Mouse (Mus musculus): Measurements from ENCODE around the gene E130208F15Rik.
A peak's percentile ranks its signal among the peaks of the same experiment; 100 is the strongest.

E130208F15Rik gene

DNA sequence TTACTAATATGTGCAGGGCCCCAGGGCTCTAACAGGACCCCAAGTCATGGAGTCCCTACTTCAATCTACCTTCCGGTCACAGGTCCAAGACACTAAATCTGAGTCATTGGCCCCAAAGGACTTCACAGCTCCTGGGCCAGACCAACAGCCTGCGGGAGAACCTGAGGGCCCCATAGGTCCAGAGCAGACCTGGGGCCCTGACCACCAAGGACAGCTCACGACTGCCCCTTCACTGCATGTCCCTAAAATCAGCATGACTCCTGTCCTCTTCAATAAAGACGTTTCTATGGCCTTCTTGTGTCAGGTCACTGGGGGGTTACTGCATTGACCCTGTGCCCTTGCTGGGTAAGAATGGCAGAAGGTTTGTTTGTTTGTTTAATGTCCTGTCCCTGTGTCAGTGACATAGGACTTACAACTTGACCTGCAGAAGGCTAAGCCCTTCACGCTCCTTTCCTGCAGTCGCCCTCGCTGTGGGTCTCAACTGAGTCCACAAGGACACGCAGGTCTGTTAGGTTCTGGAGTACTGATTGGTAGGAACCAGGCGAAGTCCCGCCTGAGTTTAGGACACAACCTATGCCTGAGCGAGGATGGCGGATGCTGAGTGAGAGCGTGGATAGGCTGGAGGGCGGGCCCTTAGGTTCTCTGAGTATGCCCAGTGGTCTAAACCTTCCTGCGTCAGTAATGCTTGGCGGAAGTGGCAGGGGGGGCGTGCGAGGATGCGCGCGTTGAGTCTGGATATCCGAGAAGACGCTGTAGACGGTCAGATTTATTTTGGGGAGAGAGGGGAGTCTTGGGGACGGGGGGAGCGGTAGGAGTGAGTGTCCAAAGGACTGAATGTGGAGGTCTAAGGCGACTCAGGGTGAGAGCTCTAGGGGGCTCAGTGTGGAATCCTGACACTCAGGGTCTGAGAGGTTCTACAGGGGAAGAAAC, 13.2 kb upstream of the E130208F15Rik start, which contains the start of gene Alkbh6:
Gene Alkbh6 (plus strand): TSS at position 642 of the 930 bp plus-strand sequence.
- DNase-seq (ENCODE audit: low read depth), result peak; percentile 96

DNA sequence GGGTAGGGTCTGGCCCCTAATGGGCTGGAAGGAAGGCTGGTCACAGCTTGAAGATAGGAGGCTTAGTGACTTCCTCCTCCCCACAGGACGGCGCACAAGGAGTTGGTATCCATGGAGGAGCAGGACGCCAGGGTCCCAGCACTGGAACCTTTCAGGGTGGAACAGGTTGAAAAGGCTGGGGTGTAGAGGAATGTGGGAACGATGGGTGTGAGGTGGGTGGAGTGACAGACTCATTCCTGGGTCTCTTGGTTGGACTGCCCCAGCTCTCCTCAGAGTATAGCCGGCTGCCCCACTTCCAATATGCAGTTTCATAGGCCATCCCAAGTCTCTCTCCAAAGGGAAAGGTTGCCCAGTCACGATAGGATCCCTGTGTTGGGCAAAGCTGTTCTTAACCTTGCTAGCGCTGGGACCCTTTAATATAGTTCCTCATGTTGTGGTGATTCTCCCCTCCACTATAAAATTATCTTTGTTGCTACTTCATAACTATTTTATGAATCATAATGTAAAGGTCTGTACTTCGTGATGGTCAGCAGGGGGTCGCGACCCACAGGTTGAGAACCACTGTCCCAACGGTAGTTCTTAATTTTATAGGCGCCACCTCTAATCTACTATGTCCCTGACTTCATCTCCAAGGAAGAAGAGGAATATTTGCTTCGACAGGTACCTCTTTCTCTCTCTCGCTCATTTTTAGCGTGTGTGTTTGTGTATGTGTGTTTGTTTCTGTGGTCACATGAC, 12.0 kb upstream of the E130208F15Rik start:
- no peak for DNase-seq (ENCODE audit: low read depth)

- no peak for DNase-seq (ENCODE audit: low read depth)
Measured at GRCm38 (mm10) chr7:30310136-30310535, 11.4 kb upstream of the E130208F15Rik start.

DNA sequence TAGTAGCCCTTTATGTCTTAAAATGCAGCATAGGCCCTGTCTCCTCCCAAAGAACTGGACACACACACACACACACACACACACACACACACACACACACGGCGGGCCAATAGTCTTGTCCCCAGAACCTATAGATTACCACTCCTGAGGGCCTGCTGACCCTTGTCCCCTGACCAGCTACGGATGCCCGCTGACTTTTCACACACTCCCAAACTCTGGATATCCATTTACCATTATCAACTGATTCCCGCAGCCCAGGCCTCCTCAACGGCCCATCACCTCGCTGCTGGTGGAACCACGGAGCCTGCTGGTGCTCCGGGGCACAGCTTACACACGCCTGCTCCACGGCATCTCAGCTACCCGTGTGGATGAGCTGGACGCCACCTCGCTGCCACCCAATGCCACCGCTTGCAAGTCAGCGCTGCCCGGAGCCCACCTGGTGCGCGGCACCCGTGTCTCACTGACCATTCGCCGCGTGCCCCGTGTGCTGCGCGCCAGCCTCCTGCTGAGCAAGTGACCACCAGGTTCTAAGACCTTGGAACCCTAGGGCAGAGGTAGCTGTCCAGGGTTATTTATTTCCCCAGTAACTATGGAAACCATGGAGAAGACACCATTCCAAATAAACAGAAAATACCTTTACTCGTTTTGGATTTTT, 7.7 kb upstream of the E130208F15Rik start:
- DNase-seq (ENCODE audit: low read depth), result no peak

- no peak for DNase-seq (ENCODE audit: low read depth)
Measured at GRCm38 (mm10) chr7:30314721-30315155, 6.8 kb upstream of the E130208F15Rik start, which contains the start of gene Syne4. Gene Syne4, plus strand, starts transcription at chr7:30314807.

GRCm38 (mm10) chr7:30315559-30316529, 5.7 kb upstream of the E130208F15Rik start:
- DNase-seq (ENCODE audit: low read depth), result no peak

DNA sequence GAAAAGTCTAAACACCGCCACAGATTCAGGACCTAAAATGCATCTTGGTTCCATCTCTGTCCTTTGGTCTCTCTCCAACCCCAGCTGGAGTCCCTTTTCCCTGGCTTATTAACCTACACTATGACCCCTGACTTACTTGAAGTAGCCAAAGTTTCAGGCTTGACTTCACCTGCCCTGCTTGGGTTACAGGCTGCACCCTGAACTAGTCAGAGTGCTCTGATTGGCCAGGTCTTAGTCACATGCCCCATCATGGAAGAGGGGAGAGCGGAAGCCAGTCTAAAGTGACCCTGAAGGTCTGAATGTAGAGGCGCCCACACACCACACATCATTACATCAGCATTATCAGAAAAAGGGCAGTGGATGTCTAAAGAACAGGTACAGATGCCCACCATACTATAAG, 3.4 kb upstream of the E130208F15Rik start:
- no peak for DNase-seq (ENCODE audit: low read depth)

DNA sequence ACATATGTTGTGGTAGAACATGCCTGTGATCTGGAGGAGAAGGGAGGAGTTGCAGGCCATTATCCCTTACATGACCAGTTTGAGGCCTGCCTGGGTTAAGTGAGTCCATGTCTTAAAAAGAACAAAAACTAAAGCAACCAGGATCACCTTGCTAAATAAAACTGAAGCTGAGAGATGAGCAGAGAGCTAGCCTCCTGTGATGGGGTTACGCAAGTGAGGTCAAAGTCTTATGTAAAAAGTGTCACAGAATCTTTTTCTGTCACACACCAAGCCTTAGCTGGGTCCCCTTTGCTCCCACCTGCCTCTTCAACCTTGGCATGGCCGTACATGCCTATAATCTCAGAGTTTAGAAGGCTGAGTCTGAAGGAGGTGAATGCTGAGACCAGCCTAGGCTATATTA, 594 bp upstream of the E130208F15Rik start:
- DNase-seq (ENCODE audit: low read depth), result no peak

- DNase-seq (ENCODE audit: low read depth), result peak; percentile 96
Measured at GRCm38 (mm10) chr7:30322285-30322667, 736 bp downstream of the E130208F15Rik start.

DNA sequence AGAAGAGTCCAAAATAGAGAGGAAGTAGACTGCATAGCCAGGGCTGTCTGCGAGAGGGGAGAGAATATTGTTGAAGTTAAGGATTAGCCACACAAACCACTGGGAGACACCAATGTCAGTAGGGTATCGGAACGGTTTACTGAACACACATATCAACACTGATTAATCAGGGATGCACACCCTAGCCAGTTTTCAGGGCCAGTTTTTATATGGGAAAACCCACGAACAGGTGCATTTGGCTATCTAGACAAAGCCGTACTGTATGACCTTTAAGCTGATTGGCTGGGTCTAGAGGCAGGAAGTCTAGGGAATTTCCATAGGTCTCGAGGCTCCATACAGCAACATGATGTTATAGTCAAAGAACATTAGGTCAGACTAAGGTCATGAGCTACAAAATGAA, 1.3 kb downstream of the E130208F15Rik start:
- DNase-seq (ENCODE audit: low read depth), result peak; percentile 83

- no peak for DNase-seq (ENCODE audit: low read depth)
Measured at GRCm38 (mm10) chr7:30323795-30324194, 2.3 kb downstream of the E130208F15Rik start, which contains the start of gene Sdhaf1. Gene Sdhaf1, minus strand, starts transcription at chr7:30323895.

GRCm38 (mm10) chr7:30324300-30324944, 2.9 kb downstream of the E130208F15Rik start:
- no peak for DNase-seq (ENCODE audit: low read depth)

- DNase-seq (ENCODE audit: low read depth), result peak; percentile 86
Measured at GRCm38 (mm10) chr7:30325364-30325763, 3.8 kb downstream of the E130208F15Rik start.

GRCm38 (mm10) chr7:30326427-30326826, 4.9 kb downstream of the E130208F15Rik start:
- no peak for DNase-seq (ENCODE audit: low read depth)

DNA sequence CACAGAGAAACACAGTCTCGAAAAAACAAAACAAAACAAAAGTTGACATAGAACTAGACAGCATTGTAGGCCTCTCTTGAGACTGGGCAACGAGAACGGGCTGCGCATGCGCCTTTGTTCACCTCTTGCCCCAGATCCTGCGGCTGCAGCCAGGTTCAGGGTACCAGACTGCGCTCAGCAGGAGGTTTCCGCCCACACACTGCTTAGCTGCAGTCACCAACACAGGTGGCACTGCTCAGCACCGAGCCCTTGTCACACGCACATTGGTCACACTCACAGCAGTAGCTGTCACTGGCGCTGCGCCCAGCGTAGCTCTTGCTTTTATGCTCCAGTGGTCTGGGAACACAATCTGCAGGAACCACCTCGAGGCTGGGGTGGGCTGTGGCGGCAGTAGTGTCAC, 5.6 kb downstream of the E130208F15Rik start:
- DNase-seq (ENCODE audit: low read depth), result peak; percentile 34

DNA sequence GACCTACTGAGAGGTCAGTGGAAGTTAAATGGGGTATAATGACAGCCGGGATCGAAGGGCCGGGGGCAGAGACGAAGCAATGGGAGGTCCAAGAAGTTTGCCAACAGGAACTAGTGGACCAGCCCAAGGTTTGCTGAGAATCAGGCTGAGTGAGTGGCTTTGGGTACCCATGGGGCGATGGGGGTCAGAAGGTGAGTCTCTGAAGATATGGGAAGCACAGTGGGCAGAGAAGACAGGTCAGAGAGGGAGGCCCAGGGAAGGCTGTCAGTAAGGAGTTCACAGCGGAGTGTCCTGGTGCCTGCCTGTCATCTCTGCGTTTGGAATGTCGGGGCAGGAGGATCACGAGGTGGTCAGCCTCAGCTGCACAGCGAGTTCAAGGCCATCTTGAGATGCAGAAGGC, 6.8 kb downstream of the E130208F15Rik start:
- DNase-seq (ENCODE audit: low read depth), result no peak

DNA sequence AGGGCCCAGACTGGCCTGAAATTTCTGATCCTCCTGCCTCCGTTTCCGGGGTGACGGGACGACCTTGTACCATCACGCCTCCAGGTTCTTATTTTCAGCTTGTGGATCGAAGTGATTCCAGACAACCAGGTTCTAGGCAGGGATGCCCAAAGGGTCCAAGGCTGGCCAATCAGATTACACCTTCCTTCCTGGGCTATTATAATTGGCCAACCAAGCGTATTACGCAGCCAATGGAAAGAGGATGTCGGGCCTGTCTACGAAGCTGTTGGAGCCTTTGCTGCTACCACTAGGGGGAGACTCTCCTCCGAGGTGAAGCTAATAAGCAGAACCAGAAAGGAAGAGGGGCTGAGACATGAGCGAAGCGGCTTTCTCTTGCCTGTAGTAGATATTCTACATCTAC, 10.3 kb downstream of the E130208F15Rik start:
- DNase-seq (ENCODE audit: low read depth), result peak; percentile 94

DNA sequence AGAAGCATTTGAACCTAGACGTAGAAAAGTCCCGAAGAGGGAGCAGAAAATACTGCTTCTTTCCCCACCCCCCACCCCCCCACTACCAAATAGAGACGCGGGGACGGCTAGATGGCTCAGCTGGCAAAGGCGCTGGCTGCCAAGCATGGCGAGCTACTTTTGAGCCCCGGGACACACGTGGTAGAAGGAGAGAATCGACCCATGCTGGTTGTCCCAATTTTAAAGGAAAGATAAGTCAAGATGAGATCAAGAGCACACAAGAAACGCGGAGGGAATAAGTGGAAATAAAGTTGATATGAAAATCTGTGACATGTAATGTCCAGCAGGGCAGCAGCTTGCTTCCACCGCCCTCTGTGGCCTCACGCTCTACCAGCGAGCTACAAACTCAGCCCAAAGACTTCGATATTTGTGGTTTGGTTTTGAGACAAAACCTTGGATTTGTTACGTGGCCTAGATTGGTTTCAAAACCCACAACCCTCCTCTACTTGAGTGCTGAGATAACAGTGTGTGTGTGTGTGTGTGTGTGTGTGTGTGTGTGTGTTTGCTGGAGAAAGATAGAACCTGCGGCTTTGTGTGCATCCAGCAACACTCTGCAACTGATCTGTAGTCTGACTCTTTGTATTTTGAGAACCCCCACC, 11.2 kb downstream of the E130208F15Rik start:
- DNase-seq (ENCODE audit: low read depth), result peak; percentile 69

GRCm38 (mm10) chr7:30333436-30333835, 11.9 kb downstream of the E130208F15Rik start:
- peak; percentile 68 for DNase-seq (ENCODE audit: low read depth)

DNA sequence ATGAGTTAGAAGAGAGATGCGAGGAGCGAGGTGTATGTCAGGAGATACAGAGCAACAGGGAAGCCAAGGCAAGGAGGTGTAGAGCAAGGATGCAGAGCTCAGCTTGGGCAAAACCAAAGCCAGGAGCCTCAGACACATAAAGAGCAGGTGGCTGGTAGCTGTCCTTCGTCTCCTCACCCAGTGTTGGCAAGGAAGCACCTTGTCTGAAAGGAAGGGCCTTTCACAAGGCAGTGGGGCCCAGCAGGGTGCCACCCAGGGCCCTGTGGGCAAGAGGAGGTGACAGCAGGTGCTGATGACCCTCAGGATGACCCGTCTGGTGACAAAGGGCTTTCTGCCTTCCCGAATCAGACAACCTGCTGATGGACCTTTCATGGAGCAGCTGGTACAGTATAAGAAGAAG, 13.0 kb downstream of the E130208F15Rik start:
- no peak for DNase-seq (ENCODE audit: low read depth)

All from naive thymus-derived CD4-positive, alpha-beta T cell, adult 2 months (primary cell).